Mouse (Mus musculus): ENCODE results near the gene Cdh4.

DNA sequence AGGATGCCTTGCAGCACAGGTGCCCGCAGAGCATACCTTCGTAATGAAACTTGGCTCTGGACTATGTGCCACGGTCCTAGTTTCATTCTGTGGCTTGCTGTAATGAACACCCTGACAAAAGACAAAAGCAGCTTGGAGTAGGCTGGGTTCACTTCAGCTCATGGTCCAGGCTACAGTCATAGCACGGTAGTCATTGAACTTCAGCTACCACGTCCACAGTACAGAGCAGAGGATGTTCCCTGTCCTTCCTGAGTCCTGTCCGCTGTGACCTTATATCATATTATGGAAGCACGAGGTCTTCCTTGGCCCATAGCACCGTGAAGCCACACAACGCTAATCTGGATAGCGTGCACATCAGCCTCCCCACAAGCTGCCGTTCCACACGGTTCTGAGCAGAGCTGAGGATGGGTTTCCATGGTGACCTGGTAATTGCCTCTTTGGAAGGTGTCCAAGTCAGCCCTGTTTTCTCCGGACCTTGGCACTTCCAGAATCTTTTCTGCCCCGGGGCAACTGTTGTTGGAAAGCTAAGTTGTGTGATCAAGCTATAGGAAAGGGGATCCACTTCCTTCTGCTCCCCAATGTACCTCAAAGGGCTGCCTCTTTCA lies 42.5 kb upstream of the Cdh4 start:
- TF ChIP-seq CTCF (IDR thresholded peaks at IDR 0.05; ENCODE audit: low read depth), result no peak
- TF ChIP-seq EP300 (IDR thresholded peaks at IDR 0.05; ENCODE audit: low read depth), result no peak
